Mouse (Mus musculus) naive thymus-derived CD4-positive, alpha-beta T cell, adult 2 months (primary cell): Measurements from ENCODE around the gene St8sia6.

Source experiments
- DNase-seq: peaks from one replicate; pipeline ENCODE4 v3.0.0-alpha.2; 2011; ENCODE audit warnings: low read depth

The St8sia6 gene

DNA sequence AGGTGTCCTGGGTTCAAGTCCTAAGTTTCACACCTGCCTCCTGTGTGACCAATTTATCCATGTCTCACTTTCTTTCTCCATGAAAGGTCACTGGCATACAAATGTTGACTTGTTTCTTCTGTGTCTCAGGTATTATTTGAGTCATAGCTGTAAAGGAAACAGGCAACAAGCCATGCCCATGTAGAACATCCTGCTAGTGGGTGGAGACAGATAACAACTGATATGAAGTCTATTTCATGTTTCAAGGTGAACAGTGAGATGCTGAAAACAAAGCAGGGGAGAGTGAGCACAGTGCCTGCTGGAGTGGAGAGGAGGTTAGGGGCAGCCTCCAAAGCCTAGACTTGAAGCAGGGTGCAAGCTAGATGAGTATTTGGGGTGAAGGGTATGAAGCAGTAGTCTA lies 33.5 kb downstream of the St8sia6 start:
- peak; percentile 79 for DNase-seq

DNA sequence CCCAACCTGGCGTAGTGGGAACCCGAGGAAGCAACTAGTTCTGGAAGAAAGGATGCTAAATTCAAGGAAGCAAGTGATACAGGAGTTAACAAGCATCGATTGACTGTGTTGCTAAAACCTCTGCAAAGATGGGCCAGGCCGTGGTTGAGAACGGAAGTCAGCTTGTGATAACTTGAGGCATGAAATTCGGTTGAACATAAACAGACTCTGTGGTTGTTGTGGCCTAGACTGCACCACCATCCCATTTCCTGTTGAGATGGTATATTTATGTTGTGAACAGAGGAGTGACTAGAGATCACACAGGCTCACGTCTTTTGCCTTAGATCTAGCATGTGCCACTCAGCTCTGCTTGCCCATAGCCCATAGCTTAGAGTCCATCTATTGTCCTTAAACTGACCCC lies 36.5 kb downstream of the St8sia6 start:
- peak; percentile 89 for DNase-seq

DNA sequence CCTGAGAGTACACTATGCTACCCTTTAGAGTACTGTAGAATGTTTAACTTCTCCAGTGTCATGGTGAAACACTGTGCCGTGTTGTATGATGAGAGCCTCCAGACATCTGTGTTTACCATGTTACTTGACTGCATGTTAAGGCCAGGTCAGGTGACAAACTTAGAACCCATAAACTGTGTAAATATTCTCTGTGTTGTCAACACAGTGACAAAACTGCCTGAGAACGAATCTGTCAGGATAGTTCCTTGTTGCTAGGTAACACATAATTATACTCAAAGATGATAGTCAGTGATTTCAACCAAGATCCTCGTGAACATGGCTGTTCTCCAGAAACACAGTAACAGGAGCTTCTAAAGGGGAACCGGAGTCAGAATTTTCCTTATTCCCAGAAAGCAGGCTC lies 38.1 kb downstream of the St8sia6 start:
- peak; percentile 35 for DNase-seq

GRCm38 (mm10) chr2:13751691-13752090 lies 42.2 kb downstream of the St8sia6 start:
- no peak for DNase-seq

DNA sequence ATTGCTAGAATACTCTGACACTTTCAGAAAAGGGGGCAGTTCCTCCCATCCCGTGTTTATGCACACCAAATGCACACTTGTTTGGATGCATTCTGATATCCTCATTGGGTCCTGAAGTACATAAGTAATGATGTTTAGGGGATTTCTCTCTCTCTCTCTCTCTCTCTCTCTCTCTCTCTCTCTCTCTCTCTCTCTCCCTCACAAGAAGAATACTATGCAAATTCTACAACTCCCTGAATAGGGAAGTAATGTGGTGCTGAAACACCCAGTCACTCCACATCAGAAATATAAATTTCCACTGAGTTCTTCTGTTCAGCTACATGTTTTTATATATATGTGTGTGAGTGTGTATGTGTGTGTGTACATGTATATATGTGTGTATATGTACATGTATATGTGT lies 43.1 kb downstream of the St8sia6 start:
- DNase-seq, result no peak

DNA sequence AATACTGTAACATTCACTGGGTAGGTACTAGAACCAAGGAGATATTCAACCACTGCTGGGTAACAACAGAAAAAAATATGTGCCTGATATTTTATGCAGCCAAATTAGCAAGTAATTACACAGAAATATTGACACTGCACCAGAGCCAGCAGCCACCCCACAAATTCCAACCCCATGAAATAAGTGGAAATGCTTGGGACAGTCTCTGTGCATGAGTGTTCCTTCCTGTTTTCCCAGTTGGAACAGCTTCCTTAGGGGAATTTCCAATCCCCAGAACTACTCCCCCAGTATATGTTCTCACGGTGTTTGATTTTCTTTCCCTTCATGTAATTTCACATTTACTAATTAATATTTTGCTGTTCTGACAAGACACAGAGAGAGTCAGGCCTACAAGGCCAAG lies 43.8 kb downstream of the St8sia6 start:
- DNase-seq, result no peak

DNA sequence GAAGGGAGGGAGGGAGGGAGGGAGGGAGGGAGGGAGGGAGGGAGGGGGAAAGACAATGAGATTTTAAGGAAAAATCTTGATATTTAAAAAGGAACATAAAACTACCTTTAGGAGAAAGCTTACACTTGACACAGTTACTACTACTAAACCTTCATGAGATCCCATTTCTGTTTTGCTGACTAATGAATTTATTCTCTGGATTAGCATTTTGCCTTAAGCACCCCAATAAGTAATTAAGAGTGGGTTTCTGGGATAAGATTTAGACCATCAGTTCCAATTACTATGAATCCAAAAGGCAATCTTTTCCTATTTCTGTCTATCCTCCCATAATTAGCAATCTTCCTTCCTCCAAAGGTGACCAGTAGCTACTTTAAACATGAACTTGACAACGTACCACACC lies 44.7 kb downstream of the St8sia6 start:
- DNase-seq, result no peak

GRCm38 (mm10) chr2:13747576-13747975 lies 46.3 kb downstream of the St8sia6 start:
- no peak for DNase-seq

DNA sequence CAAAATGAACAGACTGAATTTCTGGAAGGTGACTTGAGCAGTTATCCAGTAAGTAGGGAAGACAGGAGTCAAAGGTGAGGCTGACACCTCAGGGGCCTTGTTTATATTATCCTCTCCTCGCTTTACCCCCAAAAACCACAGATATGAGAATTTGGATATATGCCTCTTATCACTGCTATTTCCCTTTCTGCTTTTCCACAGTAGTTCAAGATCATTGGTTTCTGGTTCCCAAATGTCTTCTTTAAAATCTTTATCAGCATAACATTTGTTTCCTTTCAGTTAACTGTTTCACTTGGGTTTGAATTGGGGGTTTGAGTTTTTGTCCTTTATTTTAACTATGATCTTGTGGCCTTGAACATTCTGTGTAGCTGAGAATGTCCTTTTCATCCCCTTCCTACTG lies 47.8 kb downstream of the St8sia6 start:
- DNase-seq, result no peak

- no peak for DNase-seq
These were observed 55.2 kb downstream of the St8sia6 start for GRCm38 (mm10) chr2:13738704-13739103.

DNA sequence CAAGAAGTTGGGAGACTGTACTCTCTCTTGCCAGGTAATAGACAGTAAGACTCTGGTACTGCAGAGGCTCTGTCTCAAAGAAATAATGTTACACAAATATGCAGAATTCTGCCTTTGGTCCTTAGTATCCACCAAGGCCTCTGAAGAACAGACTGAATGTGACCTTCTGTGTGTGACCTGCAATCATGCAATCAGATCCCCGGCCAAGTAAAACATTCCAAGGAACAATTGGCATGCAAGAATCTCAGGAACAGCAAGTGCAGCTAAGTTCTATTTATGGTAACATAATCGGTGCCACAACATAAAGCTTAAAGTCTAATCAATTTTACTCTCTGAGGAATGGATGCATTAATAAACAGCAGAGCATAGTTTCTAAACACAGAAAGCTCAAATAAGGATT lies 66.0 kb downstream of the St8sia6 start:
- no peak for DNase-seq

DNA sequence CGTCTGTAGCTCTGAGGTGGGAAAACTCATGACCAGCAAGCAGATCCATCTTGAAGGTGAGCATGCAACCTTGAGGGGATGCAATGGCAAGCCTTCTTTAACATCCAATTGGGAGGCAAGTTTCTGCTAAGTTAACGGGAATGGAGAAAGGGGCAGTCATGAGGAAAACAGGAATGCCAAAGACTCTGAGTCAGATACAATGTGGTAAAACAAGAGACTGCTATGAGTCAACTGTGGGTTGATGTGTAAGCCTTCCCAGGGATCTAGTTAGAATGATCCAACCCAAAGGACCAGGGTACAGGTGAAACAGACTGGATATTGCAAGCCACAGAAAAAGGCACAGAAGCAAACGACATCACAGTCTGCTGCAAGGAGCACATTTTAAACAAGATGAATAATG lies 68.3 kb downstream of the St8sia6 start:
- DNase-seq, result no peak

GRCm38 (mm10) chr2:13722241-13722640 lies 71.6 kb downstream of the St8sia6 start:
- DNase-seq, result no peak

GRCm38 (mm10) chr2:13718628-13719185 lies 75.2 kb downstream of the St8sia6 start:
- DNase-seq, result peak; percentile 92

DNA sequence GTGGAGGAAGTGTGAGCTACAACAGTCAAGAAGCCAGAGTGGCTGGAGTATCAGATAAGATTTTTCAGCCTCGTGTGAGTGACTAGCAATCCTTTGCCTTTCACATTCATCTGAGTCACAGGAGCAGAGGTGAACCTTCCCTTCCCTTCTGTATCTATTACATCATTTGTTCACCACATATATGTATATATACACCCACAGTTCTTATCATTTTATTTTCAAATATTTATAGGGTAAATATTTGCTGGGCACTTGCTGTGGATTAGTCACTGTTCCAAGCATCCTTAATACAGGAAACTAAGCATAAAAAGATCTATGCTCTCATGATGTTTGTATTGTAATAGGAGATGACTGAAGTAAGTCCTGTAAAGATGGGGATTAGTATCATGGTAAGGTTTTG lies 85.1 kb downstream of the St8sia6 start:
- DNase-seq, result no peak

DNA sequence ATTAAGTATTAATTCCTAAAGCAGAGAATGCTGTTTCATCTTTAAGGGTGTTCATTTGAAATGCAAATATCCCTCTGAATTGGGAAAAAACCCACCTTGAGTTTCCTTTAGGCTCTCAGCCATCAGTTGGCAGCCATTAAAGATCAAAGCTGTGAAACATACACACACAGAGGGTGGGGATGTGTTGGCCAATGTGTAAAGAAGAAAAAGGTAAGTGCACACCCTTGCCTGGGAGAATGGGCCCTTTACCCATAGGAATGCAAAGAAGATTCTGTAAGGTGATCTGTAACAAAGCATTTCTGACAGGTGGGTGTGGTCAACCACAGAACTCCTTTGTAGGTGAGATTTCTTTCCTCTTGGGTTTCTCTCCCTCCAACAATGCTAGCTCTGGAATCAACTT lies 96.3 kb downstream of the St8sia6 start:
- peak; percentile 22 for DNase-seq

DNA sequence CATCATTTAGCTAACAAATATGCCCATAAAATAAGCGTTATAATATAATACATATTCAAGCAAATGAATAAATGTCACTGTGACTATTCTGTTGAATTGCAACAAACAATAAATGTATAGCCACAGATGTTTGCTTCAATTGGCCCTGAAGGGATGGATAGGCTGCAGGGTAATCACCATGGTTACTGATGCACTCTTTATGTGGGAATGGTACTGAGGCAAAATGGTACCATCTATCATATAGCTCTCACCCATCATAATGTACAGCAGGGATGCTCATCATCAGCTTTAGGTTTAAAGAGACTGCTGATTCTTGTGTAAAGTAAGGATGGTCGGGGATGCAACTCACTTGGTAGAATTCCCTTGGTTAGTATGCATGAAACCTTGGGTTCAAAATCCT lies 99.4 kb downstream of the St8sia6 start:
- DNase-seq, result no peak

DNA sequence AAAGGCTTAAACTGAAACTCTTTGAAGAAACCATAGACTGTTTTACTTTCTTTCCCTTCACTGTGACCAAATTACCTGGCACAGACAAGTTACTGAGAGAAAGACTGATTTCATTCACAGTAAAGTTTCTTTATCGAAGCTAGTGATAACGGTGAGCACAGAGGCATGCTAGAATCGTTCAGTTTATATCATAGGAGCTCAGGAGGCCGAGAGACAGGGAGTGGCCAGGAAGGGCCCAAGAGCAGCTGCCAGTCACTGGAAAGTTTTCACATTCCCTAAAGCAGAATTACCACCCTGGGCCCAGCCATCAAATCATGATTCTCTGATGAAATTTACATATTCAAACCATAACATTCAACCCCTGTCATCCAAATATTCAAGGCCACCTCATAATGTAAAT lies 109.5 kb downstream of the St8sia6 start:
- DNase-seq, result no peak

GRCm38 (mm10) chr2:13683205-13683570 lies 110.7 kb downstream of the St8sia6 start:
- no peak for DNase-seq

DNA sequence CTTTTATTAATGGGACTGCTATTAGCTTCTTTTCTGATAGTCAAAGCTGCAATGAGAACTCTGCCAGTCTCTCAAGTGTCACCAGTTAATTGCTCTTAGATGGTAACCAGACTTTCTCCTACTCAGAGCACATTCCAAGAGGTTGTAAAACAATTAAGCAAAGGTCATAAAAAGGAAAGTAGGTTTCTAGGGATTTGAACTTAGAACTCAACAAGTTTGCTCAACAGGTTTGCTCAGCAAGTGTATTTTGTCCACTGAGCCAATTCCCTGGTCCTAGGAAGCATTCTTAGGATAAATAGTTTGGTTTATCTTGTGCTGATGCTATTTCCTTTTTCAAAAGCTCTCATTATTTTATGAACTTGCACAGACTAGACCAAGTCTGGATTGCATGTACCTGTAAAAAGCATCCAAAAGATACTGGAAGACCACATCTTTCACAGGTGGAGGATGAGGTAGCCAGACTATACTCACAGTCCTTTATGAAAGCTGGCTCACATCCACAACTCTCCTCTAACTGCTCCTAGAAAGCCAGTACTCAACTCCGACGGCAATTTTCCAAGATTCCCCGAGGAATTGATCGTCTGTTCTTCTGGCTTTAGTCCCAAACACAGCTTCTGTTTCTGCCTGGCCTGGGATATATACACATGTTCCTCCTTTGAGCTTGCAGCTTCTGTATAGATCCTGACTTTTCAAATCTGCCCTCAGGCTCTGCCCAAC lies 111.2 kb downstream of the St8sia6 start:
- no peak for DNase-seq

DNA sequence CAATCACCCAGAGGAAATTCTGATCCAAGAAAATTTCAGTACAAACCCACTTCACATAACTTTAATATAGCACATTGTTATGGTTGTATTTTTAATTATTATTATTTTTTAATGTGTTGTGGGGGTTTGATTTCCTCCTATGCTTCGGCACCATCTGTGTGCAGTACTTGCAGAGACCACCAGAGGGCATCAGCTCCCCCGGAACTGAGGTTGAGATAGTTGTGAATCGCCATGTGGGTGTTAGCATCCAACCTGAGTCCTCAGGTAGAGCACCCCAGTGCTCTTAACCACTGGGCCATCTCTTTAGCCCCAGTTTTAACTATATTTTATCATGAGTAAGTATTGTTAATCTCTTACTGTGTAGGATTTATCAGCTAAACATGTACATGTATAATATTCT lies 120.9 kb downstream of the St8sia6 start:
- peak; percentile 74 for DNase-seq

DNA sequence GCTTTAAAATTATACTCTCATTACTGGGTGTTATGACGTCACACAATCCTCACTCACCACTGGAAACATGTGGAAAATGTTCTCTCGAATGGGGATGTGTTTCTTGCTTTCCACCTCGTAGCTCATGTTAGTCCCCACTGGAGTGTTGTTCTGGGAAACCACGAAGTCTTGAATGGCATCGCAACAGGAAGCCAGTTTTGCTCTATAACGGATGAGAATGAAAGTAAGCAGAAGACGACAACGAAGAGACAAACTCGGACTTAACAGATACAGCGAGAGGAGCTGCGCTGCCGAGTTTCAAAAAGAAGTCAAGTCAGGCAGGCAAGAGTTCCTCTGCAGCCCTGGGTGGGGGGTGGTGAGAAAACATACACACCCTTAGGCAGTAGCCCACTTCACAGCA lies 121.4 kb downstream of the St8sia6 start:
- peak; percentile 59 for DNase-seq

DNA sequence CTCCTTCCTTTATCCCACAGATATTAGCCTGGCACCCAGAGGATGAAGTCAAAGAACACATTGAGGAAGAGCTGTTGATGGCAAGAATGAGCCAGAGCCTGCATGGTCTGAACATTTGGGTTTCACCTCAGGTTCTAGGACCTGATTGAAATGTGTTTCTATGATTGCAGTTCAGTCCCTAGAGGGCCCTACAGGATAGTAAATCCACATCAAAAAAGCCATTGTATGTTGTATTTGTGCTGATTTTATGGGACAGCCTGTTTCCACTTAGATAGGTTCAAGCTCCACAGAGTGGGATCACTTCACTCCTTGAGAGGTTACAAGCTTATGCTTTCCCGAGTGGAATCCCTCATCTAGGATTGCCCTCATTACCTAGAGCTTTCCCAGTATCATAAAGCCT lies 159.0 kb downstream of the St8sia6 start:
- DNase-seq, result peak; percentile 57

DNA sequence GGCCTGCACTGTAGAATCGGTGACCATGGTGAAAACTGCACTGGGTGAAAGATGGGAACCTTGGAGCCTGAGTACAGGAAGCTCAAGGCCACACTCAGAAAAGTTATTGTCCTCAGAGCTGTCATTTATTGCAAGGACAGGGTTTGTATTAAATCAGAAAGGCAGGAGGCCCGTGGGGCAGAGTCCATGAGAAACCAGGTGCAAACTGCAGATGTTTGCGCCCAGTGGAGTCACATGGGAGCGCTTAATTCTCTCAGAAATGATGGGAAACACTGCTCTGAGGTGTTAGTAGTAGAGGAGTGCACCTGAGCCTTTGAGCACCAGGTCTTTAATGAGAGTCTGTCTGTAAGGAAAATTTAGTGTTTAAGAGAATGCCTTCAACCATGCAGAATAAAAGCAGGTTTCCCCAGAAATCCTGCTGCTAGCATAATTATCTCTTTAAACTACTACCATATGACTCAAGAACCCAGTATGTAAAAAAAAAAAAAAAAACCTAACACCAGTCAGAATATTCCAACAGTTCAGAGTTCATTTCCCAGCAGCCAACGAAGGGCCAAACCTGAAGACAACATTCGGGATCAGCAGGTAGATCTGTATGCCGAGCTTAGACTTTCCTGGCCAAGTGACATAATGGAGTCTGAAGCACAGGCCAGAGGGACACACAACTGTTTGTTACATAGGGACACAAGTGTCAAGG lies 163.6 kb downstream of the St8sia6 start:
- no peak for DNase-seq
